Mouse (Mus musculus) lung, postnatal 36 days (tissue): Measurements from ENCODE around the gene Aipl1.

ENCODE experiments used
- DNase-seq: peaks from one replicate; pipeline ENCODE4 v3.0.0; 2022; ENCODE audit warnings: mixed read lengths

The Aipl1 gene

DNA sequence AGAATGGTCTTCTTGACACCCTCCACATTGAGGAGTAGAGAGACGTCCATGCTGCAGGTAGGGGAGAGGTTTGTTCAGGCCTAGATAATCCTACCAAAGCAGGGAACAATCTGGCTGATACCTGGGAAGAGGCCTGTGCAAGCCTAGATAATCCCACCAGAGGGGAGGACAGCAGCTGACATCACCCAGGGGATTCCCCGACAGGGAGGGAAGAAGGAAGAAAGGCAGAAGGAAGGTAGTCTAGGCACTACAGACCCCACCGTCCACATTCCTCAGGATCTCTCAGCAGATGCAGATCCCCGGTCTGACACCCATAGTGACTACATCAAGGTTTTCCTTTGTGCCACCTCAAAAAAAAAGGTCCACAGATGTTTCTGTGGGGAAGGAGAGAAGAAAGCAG lies at the start of gene Aipl1:
Aipl1 (minus strand) TSS at position 101 of the 400 bp plus-strand sequence.
- no peak for DNase-seq

DNA sequence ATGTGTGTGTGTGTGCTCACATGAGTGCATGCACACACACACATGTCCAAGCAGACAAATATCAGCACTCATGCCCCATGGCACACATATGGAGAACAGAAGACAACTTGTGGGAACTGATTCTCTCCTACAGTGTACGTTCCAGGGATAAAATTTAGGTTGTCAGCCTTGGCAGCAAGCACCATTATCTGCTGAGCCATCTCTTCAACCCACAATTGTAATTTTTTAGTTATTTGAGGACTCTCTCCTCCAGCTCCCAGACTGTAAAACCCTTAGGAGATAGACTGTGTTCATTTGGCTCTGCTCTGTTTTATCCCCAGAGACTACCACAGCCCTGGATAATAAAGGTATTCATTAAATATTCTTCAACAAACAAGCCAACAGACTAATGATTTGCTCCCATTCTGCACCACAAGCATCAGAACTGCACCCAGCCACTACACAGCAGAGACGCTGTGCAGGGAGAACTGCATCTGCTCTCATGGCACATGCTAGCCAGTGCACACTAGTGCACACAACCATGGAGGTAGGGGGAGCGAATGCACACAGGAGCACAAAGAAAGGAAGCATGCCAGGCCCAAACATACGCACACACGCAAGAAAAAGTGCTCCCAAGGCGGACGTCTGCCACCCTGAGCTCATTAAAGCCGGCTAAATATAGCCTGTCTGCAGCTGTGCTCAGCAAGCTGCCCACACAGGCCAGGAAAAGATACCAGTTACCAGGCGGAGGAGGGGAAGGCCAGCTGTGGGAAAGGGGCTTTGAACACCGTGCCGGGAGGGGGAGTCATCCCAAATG lies 49.1 kb upstream of the Aipl1 start:
- DNase-seq, result no peak

DNA sequence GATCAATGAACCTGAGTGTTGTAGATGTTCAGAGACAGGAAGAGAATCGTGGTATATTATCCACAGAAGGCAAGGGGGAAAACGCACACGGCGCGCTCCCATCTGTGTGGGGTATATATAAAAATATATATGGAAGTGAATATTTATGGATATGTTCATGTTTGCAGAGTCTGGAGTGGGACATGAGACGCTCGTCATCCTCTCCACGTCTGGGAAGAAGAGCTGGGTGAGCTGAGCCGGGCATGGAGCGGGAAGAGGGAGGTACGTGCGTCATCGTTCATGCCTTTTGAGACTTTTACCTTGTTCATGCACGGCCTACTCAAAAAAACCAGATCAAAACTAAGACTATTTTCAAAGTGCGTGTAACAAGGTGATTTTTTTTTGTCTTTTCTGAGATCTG lies 47.0 kb upstream of the Aipl1 start:
- DNase-seq, result no peak

DNA sequence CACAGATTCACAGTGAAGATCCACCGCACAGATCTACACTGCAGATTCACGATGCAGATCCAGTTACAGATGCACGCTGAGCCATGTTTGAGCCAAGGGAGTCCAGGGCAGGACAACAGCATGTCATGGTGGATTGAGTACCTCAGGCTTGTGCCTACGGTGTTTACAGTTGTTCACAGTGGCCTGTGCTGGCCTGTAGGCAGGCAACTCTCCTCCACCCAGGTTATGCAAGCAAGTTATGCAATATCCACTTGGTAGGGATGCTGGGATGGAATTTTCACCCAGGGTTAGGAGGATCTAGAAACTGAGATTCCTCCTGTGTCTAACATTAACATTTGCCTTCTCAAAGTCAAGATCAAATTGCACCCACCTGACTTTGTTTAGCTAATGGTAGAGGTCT lies 45.3 kb upstream of the Aipl1 start:
- DNase-seq, result peak; percentile 58

DNA sequence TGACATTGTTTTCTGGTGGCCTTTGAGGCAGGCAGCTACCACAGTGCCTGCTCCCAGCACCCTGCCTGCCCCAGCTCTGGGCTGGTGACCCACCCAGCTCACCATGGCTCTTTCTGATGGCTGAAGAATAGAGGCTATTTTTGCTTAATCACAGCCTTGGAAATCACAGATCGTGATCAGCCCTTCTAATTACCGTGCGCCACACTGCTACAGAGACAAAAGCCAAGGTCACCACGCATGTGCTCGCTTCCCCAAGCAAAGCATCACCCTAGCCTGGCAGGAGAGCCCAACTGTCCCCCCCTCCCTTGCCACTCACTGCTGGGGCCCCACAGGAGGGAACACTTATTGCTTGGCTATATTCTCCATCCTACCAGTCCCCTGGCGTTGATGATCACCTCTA lies 43.2 kb upstream of the Aipl1 start:
- DNase-seq, result no peak

DNA sequence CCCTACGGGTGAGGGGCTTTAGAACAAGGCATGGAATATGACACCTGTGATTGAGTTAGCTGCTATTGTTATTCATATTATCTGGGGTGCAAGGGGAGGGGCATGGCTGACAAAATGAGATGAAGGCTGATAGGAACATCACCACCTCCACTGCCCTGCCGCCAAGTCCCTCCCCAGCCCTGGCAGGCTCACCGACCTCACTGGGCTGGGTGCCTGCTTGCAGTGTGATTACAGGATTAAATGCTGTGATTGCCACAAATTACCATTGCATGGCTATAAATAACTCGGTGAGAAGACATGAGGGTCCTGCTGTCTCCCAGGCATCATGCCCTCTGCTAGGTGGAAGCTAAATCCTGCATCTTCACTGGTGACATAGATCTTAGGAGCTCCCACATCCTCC lies 41.3 kb upstream of the Aipl1 start:
- no peak for DNase-seq

DNA sequence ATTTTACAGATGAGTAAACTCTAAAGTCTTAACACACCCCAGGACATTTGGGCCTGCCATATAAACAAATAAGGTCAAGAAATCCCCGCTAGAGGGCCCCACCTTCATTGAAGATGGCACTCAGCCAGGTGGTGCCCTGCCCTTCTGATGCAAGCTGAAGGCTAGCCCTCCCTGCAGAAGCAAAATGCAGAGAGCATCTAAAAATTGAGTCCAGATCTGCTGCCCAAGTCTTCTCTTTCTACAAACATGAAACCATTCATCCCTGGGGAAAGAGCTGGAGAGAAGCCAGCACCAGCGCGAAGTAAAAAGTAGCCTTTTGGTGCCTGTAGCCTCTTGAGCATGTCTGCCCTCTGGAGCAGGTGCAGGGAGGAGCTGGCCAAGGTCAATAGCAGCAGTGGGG lies 40.7 kb upstream of the Aipl1 start:
- peak; percentile 51 for DNase-seq

DNA sequence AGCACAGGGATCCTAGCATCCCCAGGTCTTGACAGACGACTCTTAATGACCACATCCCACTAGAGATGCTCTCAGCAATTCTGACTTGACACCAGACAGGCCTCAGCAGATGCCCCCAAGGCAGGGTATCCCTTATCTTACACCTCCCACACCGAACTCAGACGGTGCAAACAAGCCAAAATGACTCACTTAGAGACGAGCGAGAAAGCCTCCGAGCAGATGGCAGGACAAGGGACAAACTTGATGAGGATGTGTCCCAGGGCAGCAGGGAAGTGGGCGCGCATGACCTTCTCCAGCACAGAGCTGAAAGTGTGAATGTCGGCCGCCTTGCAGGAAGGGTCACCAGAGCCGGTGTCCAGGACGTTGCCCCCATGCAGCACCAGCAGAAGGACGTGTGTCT lies 36.9 kb upstream of the Aipl1 start:
- DNase-seq, result no peak

DNA sequence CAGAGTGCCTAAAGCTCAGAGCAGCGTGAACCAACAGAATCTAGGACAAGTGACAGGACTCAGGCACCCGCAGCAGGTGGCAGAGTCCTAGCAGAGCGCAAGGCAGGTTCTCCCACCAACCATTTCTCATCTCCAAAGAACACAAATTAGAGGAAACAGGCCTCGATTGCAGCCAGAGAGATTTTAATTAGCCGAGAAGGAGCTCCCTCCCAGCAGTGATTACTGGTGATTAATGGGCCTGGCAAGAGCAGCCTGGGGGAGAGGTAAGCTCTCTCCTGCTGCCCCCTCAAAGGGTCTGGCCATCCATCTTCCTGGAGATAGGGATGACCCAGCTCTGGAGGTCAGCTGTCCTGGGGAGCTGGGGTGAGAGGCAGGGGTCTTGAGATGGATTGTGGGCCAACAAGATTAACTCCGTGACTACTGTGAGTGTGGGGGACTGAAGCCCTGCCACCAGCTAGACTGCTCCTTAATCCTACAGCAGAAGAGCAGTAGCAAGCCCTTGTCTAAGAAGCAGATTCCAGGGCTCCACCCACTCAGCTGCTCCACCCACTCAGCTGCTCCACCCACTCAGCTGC lies 35.1 kb upstream of the Aipl1 start:
- DNase-seq, result no peak

DNA sequence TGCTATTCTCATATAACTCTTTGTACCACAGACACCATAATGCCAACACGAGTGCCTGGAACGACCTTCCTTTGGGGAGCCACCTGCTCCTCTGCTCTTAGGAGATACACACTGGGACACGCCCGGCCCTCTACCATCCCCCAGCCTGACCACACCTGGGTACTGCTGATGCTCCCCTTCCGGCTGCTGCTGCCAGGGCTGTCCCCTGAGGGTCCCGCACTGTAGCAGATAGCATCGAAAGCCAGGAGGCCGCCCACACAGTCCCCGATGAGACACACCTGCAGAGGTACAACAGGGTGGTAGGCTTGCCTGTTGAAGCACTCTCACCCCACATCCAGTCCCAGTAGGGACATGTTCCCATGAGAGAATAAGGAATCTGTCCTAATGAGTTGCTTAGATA lies 33.4 kb upstream of the Aipl1 start:
- no peak for DNase-seq

DNA sequence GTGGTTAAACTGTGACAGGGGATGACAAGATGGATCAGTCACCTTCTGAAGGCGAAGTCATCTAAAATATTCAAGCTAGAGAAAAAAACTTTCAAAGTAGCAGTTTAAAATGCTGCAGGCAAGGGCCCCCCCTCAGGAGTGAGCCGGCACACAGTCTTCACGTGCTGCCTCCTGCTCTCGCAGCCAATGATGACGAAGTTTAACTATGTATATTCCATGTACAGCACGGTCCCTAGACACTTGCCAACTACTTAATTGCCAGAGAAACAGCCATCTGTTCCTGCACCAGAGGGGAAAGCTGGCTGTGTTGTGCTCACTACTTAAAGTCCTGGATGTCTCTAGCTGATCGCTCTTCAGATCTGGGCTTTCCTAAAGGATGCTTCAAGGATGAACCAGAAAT lies 30.7 kb upstream of the Aipl1 start:
- no peak for DNase-seq

DNA sequence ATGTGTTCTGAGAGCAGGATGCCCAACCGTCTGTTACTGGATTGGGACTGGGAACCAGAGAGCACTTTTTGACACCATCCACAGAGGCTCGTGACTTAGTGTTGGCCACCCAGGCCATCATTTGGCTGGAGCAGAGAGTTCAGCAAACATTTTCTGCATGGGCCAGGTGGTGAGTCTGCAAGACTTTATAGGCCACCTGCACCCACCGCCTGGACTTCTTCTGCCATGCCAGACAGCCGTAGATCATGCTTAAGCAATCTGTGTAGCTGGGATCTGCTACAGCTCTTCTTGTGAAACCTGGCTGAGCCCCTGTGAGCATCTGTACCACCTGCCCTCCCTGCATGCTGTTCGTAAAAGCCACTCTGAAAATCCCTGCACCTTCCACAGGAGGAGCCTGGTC lies 30.0 kb upstream of the Aipl1 start:
- no peak for DNase-seq

DNA sequence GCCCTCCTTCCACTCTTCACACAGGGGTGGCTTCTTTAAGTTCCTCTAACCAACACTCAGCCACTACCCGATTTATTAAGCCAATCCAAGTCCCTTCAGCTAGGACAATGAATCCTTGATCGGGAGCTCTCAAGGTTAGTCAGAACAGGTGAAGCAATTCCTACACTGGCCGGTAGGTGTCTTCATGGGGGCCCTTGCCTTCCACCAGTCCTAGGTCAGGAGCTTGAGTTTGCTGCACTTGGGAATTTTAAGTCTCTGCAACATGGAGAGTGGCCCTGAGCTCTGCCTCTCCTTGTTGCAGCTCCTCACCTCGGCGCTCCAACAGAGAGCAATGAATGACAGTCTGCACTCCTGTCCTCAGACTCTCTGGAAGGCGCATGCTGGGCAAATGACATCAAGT lies 29.0 kb upstream of the Aipl1 start:
- peak; percentile 67 for DNase-seq

DNA sequence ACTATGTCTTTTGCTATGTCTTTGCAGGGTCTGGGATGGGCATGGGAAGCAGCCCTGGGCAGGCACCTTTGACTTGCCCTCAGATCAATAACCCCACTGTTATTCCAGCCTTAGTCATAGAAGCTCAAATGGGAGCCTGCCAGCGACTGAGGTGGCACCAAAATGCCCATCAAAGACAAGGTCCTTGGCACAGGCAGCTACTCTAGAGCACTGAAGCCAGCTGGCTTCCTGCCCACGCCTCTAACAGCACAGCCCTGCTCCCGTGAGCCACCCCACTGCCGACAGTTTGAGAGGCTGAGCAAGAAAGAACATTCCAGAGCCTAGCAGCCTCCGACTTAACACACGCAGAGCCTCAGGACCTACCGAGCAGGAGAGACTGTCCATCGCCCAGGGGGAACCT lies 27.8 kb upstream of the Aipl1 start:
- DNase-seq, result peak; percentile 78

DNA sequence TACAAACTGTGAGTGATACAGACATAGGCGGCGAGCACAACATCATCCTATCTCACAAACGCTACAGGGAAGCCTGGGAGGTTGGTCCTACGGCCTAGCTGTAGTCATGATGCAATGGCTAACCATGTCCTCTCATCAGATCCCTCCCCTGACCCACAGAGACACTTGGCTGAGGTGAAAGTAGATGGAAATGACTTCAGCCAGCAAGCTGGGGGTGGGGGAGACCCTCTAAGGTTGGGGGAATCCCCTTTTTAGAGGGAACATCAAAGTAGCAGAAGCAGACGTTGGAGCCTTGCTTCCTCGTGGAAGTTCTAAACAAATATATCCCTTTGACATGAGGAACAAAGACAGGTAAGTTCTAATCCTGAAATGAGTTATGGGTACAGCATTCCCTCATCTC lies 27.1 kb upstream of the Aipl1 start:
- no peak for DNase-seq

DNA sequence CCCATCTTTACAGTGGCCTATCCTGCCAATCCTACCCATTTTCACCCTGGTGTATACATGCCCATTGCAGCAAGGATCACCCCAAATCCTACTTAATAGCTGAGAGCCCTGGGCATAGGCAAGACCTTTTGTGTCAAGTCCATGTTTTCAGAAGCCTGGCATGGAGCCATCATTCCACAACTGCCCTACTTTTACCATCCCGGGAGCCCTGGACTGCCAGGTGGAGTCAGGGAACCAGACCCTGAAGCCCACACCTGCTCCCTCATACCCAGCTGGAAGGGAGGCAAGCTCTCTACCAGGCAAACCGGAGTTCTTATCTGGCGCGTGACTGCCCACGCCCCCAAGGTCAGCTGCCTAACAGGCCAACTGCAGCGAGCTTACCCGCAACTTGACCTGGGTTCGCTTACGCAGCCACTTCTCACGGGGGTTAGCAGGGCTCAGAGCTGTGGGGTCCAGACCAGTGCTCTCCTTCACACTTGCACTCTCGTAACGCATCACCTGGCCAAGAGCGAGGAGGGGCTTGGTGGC lies 23.8 kb upstream of the Aipl1 start:
- no peak for DNase-seq

DNA sequence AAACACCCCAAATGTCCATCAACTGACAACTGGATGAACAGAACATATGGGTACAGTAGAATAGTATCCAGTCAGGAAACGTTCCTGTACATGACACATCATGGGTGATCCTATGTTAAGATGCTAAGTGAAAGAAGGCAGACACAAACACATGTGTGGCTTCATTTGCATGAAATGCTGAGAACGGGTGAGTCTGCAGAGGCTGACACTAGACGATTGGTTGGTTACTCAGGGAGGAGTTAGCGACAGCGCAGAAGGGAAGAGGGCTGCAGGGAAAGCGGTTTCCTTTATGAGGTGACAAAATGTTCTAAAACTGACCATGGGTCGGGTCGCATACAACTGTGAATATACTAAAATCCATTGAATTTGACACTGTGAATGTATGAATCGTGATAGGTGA lies 23.1 kb upstream of the Aipl1 start:
- DNase-seq, result no peak

DNA sequence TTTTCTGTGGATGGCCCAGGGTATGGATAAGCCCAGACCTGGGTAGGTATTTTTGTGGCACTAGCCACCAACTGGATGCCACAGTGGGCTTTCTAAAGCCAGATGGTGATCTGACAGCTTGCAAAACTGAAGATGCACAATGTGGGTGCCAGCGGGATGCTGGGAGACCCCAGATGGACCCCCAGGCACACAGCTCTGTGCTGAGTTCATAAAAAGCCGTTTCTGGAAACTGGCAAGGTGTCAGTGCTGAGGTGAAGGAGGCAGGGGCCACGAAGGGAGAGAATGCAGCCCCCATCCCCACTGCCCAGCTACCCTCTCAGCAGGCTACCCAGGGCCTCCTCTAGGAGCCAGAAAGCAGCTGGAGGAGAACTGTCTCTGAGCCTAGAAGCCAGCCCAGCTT lies 19.9 kb upstream of the Aipl1 start:
- no peak for DNase-seq

DNA sequence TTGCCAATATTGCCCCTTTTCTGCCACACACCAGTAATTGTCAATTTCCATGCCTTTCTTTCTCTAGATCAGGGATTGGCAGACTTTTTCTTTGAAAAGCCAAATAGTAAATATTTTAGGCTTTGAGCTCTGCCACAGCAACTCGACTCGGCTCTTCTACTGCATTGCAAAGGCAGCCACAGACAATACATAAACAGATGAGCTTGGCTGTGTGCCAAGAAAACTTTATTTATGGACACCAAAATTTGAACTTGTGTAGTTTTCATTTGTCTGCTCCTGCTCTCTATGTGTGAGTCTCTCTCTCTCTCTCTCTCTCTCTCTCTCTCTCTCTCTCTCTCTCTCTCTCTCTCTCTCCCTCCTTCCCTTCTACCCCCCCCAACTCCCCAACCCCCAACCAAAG lies 17.9 kb upstream of the Aipl1 start:
- DNase-seq, result no peak

DNA sequence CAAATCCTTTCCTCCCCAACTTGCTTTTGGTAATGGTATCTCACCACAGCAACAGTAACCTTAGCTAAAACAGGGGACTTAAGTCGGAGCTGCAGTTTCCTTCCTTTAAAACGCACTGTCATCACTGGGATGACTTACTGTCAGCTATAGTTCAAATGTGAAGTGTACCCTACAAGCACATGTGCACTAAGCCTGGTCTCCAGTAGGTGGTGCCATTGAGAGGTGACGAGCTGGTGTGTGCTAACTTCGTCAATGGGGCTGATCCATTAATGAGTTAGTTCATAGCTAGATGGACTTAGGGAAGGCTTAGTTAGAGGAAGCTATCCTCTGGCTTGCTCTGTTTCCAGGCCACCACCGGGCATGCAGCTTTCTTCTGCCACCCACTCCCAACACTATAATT lies 15.3 kb upstream of the Aipl1 start:
- peak; percentile 88 for DNase-seq

DNA sequence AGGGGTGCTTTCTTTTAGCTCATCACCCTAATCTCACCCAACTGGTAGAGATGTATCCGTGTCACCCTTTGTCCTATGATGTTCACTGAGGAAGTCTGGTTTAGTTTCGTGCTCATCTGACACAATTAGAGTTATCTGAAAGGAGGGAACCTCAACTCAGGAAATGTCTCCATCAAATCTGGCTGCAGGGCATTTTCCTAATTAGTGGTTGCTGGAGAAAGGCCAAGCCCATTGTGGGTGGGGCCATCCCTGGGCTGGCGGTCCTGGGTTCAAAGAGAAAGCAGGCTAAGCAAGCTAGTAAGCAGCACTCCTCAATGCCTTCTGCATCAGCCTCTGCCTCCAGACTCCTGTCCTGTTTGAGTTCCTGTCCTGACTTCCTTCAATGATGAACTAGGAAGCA lies 14.9 kb upstream of the Aipl1 start:
- no peak for DNase-seq

DNA sequence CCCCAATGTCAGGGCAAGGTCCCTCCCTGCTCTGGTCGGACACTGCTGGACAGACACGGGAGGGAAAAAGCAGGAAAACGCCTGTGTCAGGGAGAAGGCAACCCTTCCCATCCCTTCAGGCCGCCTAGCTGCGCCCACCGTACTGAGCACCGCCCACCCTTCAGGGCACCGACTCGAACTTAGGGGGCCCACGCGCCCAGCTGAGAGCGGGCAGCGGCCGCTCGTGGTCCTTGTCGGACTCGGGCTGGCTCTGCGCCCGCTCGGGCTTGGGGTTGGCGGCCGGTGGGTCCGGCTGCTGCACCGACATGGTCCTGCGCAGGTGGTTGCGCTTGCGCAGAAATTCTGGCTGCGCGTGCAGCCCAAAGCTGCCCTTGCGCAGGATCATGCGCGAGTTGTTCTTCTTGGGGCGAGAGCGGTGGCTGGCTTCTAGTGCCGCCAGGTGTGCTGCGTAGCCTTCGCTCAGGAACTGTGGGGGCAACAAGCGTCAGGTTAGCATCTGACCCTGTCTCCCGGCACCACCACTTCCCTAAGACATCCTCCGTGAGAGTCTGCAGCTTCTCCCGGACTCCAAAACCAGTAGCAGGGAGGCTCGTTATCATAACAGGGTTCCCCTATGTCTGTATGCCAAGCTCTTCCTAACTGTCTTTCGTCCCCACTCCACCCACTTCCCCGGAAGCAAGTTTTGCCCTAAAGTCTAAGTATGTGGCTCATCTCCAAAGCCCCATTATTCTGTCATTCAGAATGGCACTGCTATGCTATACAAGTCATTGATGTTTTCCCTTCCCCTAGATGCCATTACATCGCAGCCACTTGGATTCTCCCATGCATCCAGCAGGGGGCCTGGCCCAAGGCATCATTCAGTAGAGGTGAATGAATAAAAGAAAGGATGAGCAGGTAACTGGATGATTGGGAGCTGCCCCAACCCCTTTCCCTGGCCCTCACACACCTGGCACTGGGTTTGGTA lies 13.9 kb upstream of the Aipl1 start:
- DNase-seq, result no peak

DNA sequence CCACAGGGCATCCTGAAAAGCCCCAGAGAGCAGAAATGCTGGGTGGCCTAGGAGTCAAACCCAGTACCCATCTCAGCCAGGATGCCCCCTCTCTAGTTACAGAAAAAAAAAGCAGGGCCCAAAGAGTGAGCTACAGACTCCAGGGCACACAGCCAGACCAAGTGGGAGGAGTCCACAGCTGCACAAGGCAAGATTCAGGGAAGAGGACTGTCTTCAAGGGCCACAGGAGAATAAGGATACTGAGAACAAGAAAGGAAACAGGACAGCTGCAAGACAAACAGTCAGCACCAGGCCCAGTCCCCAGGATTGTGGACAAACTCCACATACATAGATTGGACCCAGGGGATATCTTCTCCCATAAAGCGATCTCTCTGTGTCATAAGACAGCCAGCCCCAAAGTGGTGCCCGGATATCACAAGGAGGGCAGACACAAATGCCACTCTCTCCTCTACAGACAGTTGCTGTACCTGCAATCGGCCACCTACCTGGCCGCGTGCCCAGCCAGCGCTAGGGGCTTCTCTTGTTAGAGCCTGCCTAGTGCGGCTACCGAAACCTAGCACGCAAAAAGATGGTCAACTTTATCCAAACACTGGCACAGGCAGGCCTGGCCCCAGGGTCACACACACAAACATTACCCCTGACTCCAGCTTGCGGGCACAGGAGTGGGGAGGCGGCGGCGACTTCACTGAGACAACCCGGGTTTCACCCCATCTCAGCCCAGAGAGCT lies 13.0 kb upstream of the Aipl1 start:
- DNase-seq, result no peak
